Mouse (Mus musculus) MEL (cell line): ENCODE results near the gene Wdr59.

Source experiments
- CTCF ChIP-seq, 3 experiments: IDR thresholded peaks in 2 of 3; conservative IDR thresholded peaks in 1 of 3; 2 replicates each; pipeline ENCODE4 v1.5.1; 2011 to 2012; ENCODE audit warnings: low read length in 3 of 3, low read depth in 2 of 3, mild to moderate bottlenecking in 2 of 3, improper control_type of control experiment in 1 of 3, inconsistent platforms in 1 of 3, mixed read lengths in 1 of 3, moderate library complexity in 1 of 3; ENCODE audit not compliant: control insufficient read depth in 1 of 3, insufficient read depth in 1 of 3, poor library complexity in 1 of 3, severe bottlenecking in 1 of 3
- GATA1 ChIP-seq: IDR thresholded peaks from 2 replicates; pipeline ENCODE4 v1.6.1; 2011; ENCODE audit warnings: low read depth, low read length, improper control_type of control experiment
- MAFK ChIP-seq: IDR thresholded peaks from 2 replicates; pipeline ENCODE4 v1.6.1; 2011; ENCODE audit warnings: low read depth, mild to moderate bottlenecking, low read length, improper control_type of control experiment, borderline replicate concordance
- MYC ChIP-seq: IDR thresholded peaks from 2 replicates; pipeline ENCODE4 v1.6.1; 2011; ENCODE audit warnings: low read depth, mild to moderate bottlenecking, low read length, improper control_type of control experiment, moderate library complexity
- NRF1 ChIP-seq: IDR thresholded peaks from 2 replicates; pipeline ENCODE4 v1.6.1; 2014; ENCODE audit warnings: low read depth, mild to moderate bottlenecking, inconsistent platforms, low read length, improper control_type of control experiment, moderate library complexity; ENCODE audit not compliant: poor library complexity, insufficient read depth, severe bottlenecking
- POLR2A ChIP-seq, 2 experiments: IDR thresholded peaks; 2 replicates each; pipeline ENCODE4 v1.6.1; 2011 to 2012; ENCODE audit warnings: low read length in 2 of 2, mild to moderate bottlenecking in 2 of 2, control low read depth in 1 of 2, improper control_type of control experiment in 1 of 2, low read depth in 1 of 2, moderate library complexity in 1 of 2; ENCODE audit not compliant: control insufficient read depth in 1 of 2, insufficient read depth in 1 of 2, poor library complexity in 1 of 2
- USF1 ChIP-seq: IDR thresholded peaks from 2 replicates; pipeline ENCODE4 v1.6.1; 2014; ENCODE audit warnings: low read depth, mild to moderate bottlenecking, inconsistent platforms, low read length, improper control_type of control experiment, moderate library complexity
- USF2 ChIP-seq, 2 experiments: IDR thresholded peaks; 2 replicates each; pipeline ENCODE4 v1.6.1; 2011 to 2012; ENCODE audit warnings: improper control_type of control experiment in 2 of 2, low read length in 2 of 2, borderline replicate concordance in 1 of 2, inconsistent platforms in 1 of 2, low read depth in 1 of 2, mild to moderate bottlenecking in 1 of 2; ENCODE audit not compliant: insufficient read depth in 1 of 2

DNA sequence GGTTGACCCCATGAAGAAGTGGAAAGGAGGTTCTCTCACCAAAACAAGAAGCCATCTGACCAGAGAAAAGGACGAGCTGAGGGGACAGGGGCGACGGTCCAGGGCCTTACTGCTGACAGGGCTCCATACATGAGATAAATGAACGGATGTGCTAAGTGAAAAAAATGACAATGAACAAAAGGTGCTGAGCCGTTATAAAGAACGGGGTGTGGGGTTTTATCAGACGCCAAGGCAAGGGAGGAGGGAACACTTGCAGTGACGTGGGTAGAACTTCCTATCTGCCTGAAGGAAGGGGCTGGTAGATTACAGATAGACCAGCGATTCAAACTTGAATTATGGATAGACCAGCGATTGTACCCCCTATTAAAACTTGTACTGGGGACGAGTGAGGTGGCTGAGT, 12.6 kb downstream of the Wdr59 start:
- no peak for TF ChIP-seq MYC
- no peak for TF ChIP-seq CTCF (IDR thresholded peaks at IDR 0.05 in 2 of 3, conservative IDR thresholded peaks at IDR 0.05 in 1 of 3; ENCODE audit: control insufficient read depth in 1 of 3, insufficient read depth in 1 of 3, low read depth in 2 of 3, low read length in 3 of 3, poor library complexity in 1 of 3, severe bottlenecking in 1 of 3)
- TF ChIP-seq POLR2A (IDR thresholded peaks at IDR 0.05; ENCODE audit: control insufficient read depth in 1 of 2, insufficient read depth in 1 of 2, low read depth in 1 of 2, low read length in 2 of 2, poor library complexity in 1 of 2), result peak in 1 of 2 experiments; percentile 68; a peak in 2 of 4 replicates
- peak; percentile 43; the same call in 1 of the 2 replicates for TF ChIP-seq MAFK
- no peak for TF ChIP-seq NRF1
- no peak for TF ChIP-seq USF1
- TF ChIP-seq USF2 (IDR thresholded peaks at IDR 0.05; ENCODE audit: borderline replicate concordance in 1 of 2, insufficient read depth in 1 of 2, low read depth in 1 of 2, low read length in 2 of 2), result no peak
- TF ChIP-seq GATA1, result peak; percentile 91
